Mouse (Mus musculus) C2C12 (cell line): ENCODE measurements around the gene Grk2.

Experiments
- CEBPB ChIP-seq: IDR thresholded peaks from one replicate; pipeline ENCODE4 v1.6.1; 2011; ENCODE audit warnings: low read depth, mild to moderate bottlenecking, control low read depth, moderate library complexity
- CTCF ChIP-seq: IDR thresholded peaks from one replicate; pipeline ENCODE4 v1.5.1; 2011; ENCODE audit not compliant: control insufficient read depth, insufficient read depth, insufficient read length
- FOSL1 ChIP-seq: IDR thresholded peaks from one replicate; pipeline ENCODE4 v1.8.0; 2011; ENCODE audit warnings: mild to moderate bottlenecking, low read length; ENCODE audit not compliant: poor library complexity, insufficient read depth, severe bottlenecking
- MAX ChIP-seq: IDR thresholded peaks from one replicate; pipeline ENCODE4 v1.6.1; 2011; ENCODE audit warnings: mild to moderate bottlenecking, control low read depth
- MYOD1 ChIP-seq: IDR thresholded peaks from one replicate; pipeline ENCODE4 v1.6.1; 2011; ENCODE audit warnings: low read depth; ENCODE audit not compliant: control insufficient read depth, insufficient read length
- MYOG ChIP-seq: IDR thresholded peaks from one replicate; pipeline ENCODE4 v1.6.1; 2011; ENCODE audit not compliant: control insufficient read depth, insufficient read length; ENCODE audit errors: extremely low read depth
- USF1 ChIP-seq: IDR thresholded peaks from one replicate; pipeline ENCODE4 v1.6.1; 2011; ENCODE audit warnings: low read depth, mild to moderate bottlenecking, control low read depth, moderate library complexity

GRCm38 (mm10) chr19:4346479-4346878 is 40.5 kb upstream of the Grk2 start:
- no peak for TF ChIP-seq CTCF
- TF ChIP-seq MYOD1 = no peak
- TF ChIP-seq MAX = no peak
- no peak for TF ChIP-seq USF1
- no peak for TF ChIP-seq MYOG
- no peak for TF ChIP-seq CEBPB
- no peak for TF ChIP-seq FOSL1
